Mouse (Mus musculus): Measurements from ENCODE around the gene Pla2g4b.

GRCm38 (mm10) chr2:120006696-120007095 lies 26.5 kb upstream of the Pla2g4b start:
- no peak for TF ChIP-seq CTCF (conservative IDR thresholded peaks at IDR 0.05 in 1 of 2, IDR thresholded peaks at IDR 0.05 in 1 of 2; ENCODE audit: low read depth in 2 of 2, low read length in 2 of 2)
- no peak for TF ChIP-seq EP300 (IDR thresholded peaks at IDR 0.05; ENCODE audit: low read length)

All from CH12.LX (cell line).